Mouse (Mus musculus) megakaryocyte, embryonic 14.5 days (primary cell): ENCODE results near the gene Dennd6a. TPM values are rescaled to one million over a fixed set of nuclear protein-coding genes. Genes with fewer than 3 reads are reported as not detected.

Experiments used
- H3K27me3 ChIP-seq: replicated peaks from 2 replicates; pipeline ENCODE3; 2012; ENCODE audit warnings: inconsistent platforms
- H3K36me3 ChIP-seq: replicated peaks from 2 replicates; pipeline ENCODE3; 2012; ENCODE audit warnings: low read length, inconsistent platforms, mixed read lengths
- H3K4me1 ChIP-seq: 2 replicates; pipeline ENCODE4 v1.6.1; 2012; ENCODE audit warnings: inconsistent platforms
- H3K4me3 ChIP-seq: replicated peaks from 2 replicates; pipeline ENCODE3; 2012; ENCODE audit warnings: moderate library complexity, mild to moderate bottlenecking, inconsistent platforms
- H3K9me3 ChIP-seq: 2 replicates; pipeline ENCODE4 v1.6.1; 2012; ENCODE audit warnings: inconsistent platforms
- FLI1 ChIP-seq: IDR thresholded peaks from 2 replicates; pipeline ENCODE4 v1.6.1; 2012; ENCODE audit warnings: low read length, inconsistent platforms, mixed read lengths
- GATA1 ChIP-seq: IDR thresholded peaks from 3 replicates; pipeline ENCODE4 v1.6.1; 2012; ENCODE audit warnings: mixed read lengths, low read length, inconsistent platforms, borderline replicate concordance
- polyA plus RNA-seq: library from polyadenylated mRNA; stranded (reverse); fragments of >175 nt; gene quantifications from 2 replicates; pipeline ENCODE4 v1.2.3, GENCODE M21; 2012; ENCODE audit warnings: low replicate concordance; ENCODE audit not compliant: insufficient read depth

Gene Dennd6a
- polyA plus RNA-seq, 1 experiment, result 1.7 TPM

DNA sequence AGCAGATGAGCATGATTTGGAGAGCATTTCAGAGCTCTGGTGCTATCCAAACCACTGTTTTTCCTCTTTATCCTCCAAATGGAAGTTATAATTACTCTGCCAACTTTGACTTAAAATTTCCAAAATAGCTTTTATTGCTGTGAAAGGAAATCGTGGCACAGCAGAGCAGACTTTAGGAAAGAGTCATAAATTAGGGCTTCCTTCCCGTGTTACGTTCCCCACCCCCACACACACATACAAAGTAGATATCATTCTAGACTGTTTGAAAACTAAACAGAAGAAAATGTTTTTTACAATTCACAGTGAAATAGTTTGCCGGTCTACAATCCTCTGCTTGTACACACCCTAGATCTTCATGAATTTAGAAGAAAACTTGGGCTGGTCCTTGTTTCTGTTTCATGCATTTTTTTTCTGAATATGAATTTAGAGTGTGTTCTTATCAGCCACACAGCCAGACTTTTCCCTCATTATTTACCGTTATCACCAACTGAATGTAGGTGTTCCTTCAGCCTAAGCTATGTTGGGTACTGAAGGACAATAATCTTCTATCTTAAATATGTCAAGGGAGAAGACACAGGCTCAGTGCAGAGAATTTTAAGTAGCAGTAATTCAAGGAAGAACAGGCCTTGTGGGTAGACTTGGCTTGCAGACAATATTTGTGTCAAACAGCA, 22.2 kb downstream of the Dennd6a start:
- H3K27me3 ChIP-seq, result no peaks in the 10 kb centered on the region
- peaks cover 66% of the 10 kb centered on the region for H3K36me3 ChIP-seq
- H3K4me1 ChIP-seq, result peaks cover 48% of the 10 kb centered on the region
- TF ChIP-seq GATA1, result no peak
- TF ChIP-seq FLI1, result no peak
- peak overlapping the region; percentile 83 for H3K4me3 ChIP-seq
- peaks cover 6% of the 10 kb centered on the region for H3K9me3 ChIP-seq

DNA sequence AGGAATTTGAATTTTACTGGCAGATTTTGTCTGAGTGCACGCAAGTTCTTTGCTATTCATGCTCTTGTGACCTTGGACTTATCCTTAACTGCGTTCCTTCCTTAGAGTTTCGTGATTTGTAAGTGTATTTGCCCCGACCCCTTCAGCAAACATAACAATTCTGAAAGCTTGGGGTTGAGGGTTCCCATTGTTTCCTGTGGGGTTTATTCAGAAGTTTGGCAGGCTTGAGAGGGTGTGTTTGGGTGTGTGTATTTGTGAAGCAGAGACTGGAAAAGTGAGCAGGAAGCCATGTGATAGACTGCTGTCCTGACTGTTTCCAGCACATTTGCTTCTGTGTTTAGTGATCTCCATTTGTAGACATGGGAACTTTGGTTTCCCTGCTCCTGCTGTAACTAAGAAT, 31.7 kb downstream of the Dennd6a start:
- Histone ChIP-seq H3K9me3 (no peaks in the 10 kb centered on the region), H3K36me3 (peaks cover 91% of the 10 kb centered on the region), H3K27me3 (no peaks in the 10 kb centered on the region), H3K4me1 (peaks cover 12% of the 10 kb centered on the region), H3K4me3 (no peak overlapping the region)
- no peak for TF ChIP-seq FLI1
- TF ChIP-seq GATA1, result no peak

DNA sequence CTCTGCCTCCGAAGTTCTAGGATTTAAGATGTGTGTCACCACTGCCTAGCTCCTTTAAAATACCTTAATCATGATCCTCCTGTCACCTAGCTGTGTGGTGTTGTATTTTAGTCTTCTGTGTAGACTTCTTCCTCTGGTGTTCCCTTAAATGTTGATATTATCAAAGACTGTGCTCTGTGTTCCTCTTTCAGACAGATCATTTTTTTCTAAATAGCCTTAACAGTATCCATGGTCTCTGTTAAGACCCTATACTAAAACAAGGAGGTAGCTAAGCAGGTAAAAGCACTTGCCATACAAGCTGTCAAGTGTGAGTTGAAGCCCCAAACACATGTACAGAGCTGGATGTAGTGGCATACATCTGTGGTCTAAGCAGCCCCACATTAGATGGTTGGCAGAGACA, 36.0 kb downstream of the Dennd6a start:
- H3K9me3 ChIP-seq, result no peaks in the 10 kb centered on the region
- H3K4me1 ChIP-seq, result peaks cover 19% of the 10 kb centered on the region
- H3K27me3 ChIP-seq, result no peaks in the 10 kb centered on the region
- H3K36me3 ChIP-seq, result peaks cover 99% of the 10 kb centered on the region
- TF ChIP-seq GATA1, result no peak
- TF ChIP-seq FLI1, result no peak
- H3K4me3 ChIP-seq, result no peak overlapping the region

GRCm38 (mm10) chr14:26610689-26611088, 37.0 kb downstream of the Dennd6a start:
- Histone ChIP-seq H3K4me1 (peaks cover 19% of the 10 kb centered on the region), H3K27me3 (no peaks in the 10 kb centered on the region), H3K36me3 (peaks cover 99% of the 10 kb centered on the region), H3K4me3 (no peak overlapping the region), H3K9me3 (no peaks in the 10 kb centered on the region)
- TF ChIP-seq GATA1 (no peak), FLI1 (no peak)

GRCm38 (mm10) chr14:26625301-26625700, 51.6 kb downstream of the Dennd6a start:
- Histone ChIP-seq H3K4me1 (peaks cover 3% of the 10 kb centered on the region; the same call in 1 of the 2 replicates), H3K36me3 (peaks cover 99% of the 10 kb centered on the region)
- TF ChIP-seq FLI1 (no peak), GATA1 (no peak)

GRCm38 (mm10) chr14:26626605-26627140, 53.0 kb downstream of the Dennd6a start:
- Histone ChIP-seq H3K27me3 (no peaks in the 10 kb centered on the region), H3K4me1 (peaks cover 3% of the 10 kb centered on the region; the same call in 1 of the 2 replicates), H3K36me3 (peaks cover 98% of the 10 kb centered on the region), H3K9me3 (no peaks in the 10 kb centered on the region), H3K4me3 (no peak overlapping the region)
- no peak for TF ChIP-seq GATA1
- no peak for TF ChIP-seq FLI1

More at GRCm38 (mm10) chr14:26625301-26625700, 51.6 kb downstream of the Dennd6a start:
- H3K4me3 ChIP-seq, result no peak overlapping the region
- H3K27me3 ChIP-seq, result no peaks in the 10 kb centered on the region
- H3K9me3 ChIP-seq, result no peaks in the 10 kb centered on the region

DNA sequence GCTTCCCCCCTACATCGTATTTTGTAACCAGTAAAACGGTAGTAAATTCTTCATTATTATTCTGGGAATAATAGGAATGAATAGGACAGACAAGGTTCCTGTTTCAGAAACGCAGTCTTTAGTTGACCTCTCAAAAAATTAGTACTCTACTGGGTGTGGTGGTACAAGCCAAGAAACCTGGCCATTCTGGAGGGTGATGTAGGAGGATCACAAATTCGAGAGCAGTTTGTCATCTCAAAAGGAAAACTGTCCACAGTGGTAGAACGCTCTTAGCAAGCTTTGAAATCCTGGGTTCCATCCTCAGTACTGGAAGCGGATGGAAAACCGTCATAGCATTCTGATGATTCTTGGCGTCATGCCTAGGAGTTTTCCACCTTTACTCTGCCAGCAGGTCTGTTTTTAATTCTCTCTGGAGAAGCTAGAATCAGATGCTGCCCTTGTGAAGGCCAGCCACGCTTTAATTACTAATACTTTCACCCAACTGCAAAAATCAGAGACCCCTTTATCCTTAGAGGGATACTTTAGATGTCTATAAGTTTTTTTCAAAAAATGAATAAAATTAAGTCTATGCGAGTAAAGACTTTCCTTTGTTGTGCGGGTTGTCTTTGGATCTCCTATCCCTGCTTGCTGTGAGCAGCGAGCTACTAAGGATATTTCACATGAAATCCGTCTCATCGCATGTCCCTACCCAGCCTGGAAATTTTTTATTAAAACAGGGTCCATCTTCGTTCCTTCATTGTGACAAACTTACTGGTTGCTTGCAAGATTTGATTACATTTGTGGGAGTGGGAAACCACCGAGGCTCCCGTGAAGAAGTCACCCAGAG, 63.6 kb downstream of the Dennd6a start:
- Histone ChIP-seq H3K9me3 (no peaks in the 10 kb centered on the region), H3K27me3 (no peaks in the 10 kb centered on the region), H3K4me1 (peaks cover 34% of the 10 kb centered on the region), H3K36me3 (peaks cover 17% of the 10 kb centered on the region), H3K4me3 (peak overlapping the region; percentile 93)
- no peak for TF ChIP-seq FLI1
- TF ChIP-seq GATA1, result no peak

DNA sequence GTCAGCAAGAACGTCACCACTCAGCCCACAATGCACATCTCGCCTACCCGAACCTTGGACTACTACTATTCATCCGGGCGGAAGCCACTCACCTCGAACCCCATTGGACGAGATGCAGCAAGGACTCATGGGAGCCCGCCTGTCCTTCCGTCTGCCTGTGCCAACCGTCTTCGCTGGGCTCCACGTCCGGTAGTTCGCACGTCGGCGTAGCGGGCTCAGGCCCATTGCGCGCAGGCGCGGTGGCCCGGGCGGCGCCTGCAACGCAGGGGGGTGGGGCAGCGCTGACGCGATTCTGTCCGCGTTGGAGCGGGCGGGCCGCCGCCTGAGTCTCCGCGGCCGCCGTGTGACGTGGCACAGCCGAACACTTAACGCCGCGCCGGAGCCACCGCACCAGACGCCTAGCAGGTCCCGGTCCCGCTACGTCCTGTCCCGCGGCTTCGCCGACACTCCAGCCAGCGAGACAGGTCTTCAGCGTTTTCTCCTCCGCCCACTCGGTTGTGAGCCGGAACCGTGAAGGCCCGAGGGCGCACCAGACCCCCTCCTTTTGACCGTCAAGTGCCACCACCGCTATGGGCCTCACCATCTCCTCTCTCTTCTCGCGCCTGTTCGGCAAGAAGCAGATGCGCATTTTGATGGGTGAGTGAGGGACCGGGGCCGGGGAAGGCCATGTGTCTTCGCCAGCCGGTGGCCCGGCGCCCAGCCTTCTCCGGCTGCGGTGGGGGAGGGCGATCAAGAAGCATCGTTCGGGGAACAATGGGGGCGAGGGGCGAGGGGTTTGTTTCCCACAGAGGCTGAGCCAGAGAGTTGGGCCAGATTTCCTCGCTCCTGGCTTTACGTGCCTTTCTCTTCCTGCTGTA, 64.4 kb downstream of the Dennd6a start, which contains the start of gene Arf4:
Gene Arf4 (plus strand): TSS at position 224 of the 857 bp plus-strand sequence.
- no peaks in the 10 kb centered on the region for H3K9me3 ChIP-seq
- TF ChIP-seq GATA1 (no peak), FLI1 (0 out of 2 replicates have a peak, but pooled peaks have one; percentile 25)
- H3K4me1 ChIP-seq, result peaks cover 41% of the 10 kb centered on the region
- H3K4me3 ChIP-seq, result peak within 1 kb of the TSS; percentile 93
- H3K36me3 ChIP-seq, result peaks cover 12% of the 10 kb centered on the region
- H3K27me3 ChIP-seq, result no peaks in the 10 kb centered on the region

DNA sequence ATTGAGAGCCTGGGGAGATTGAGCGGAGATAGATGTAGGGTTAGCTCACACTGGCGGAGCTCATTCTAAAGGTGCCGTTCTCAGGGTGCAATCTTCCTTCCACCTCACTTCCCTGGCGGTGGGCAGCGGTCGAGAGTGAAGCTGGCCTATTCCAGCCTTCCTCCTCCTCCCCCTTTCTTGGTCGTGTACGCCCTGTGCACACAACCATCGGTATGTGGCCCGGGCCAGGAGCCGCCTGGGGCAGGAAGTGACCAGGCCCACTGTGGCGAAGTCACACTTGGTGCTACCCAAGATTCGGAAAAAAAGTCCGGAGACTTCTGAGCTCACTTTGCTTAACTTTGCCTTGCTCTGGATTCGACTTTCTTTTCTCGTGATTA, 65.0 kb downstream of the Dennd6a start:
- peak overlapping the region; percentile 93 for H3K4me3 ChIP-seq
- TF ChIP-seq GATA1, result no peak
- no peak for TF ChIP-seq FLI1
- peaks cover 7% of the 10 kb centered on the region for H3K36me3 ChIP-seq
- H3K4me1 ChIP-seq, result peaks cover 46% of the 10 kb centered on the region
- H3K9me3 ChIP-seq, result no peaks in the 10 kb centered on the region
- no peaks in the 10 kb centered on the region for H3K27me3 ChIP-seq
